Mouse (Mus musculus) lung, postnatal 10 days (tissue): ENCODE measurements around the gene Atg14.
A peak's percentile ranks its signal among the peaks of the same experiment; 100 is the strongest.
"Not testable (repeated sequence)": the region's sequence is repeated elsewhere in the genome, so short reads cannot be mapped to it uniquely, and the experiment has no call there.

Experiments used
- DNase-seq: peaks from one replicate; pipeline ENCODE4 v3.0.0; 2021

Atg14 gene

DNA sequence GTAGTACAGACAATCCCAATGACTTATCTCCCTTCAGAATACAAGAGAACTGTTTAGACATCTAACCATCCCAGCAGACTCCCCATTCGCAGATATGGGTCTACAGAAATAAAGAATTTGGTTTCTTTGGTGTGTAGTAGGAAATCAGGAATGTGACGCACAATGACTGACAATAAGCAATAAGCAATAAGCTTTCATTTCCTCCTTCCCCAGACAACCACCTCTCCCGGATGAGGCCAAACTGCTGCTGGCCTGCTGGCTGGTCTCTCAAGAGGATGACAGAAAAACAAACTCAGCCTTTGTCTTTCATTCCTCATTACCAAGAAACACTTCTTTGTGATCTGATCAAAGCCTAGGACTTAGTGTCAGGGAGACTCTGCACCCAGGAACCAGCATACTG, 28.2 kb downstream of the Atg14 start:
- DNase-seq, result no peak

- DNase-seq, result no peak
Measured at GRCm38 (mm10) chr14:47541325-47541948, 29.0 kb downstream of the Atg14 start.

DNA sequence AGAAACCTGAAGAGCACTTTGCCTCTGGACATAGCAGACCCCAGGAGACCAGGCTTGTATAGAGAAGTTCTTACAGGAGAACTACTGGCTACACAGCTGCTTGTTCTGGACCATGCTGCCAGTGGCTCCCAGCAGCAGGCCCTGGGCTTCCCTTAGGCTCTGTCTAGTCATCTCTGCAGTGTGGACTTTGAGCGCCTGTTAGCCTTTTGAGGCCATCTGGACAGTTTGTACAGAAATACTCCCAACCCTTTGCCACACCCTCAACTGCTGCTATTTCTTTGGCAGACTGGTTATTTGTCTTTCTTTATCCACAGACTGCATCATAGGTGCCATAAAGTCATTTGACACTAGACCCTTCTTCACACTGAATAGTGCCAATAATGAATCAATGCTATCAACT, 35.4 kb downstream of the Atg14 start:
- DNase-seq, result no peak

DNA sequence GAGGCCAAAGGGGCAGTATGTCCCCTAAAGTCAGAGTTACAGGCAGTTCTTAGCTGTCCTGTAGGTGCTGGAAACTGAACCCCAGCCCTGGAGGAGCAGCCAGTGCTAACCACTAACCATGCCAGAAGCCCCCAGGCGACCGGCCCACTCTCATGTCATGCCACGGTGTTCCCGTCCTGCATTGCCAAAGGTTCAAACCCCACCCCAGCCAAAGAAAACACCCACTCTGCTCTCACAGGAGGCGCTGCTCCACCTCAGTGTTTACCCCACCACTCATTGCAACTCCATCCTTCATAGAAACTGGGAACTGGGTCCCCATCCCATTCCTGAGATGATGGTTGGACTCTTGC, 36.3 kb downstream of the Atg14 start:
- peak; percentile 7 for DNase-seq

DNA sequence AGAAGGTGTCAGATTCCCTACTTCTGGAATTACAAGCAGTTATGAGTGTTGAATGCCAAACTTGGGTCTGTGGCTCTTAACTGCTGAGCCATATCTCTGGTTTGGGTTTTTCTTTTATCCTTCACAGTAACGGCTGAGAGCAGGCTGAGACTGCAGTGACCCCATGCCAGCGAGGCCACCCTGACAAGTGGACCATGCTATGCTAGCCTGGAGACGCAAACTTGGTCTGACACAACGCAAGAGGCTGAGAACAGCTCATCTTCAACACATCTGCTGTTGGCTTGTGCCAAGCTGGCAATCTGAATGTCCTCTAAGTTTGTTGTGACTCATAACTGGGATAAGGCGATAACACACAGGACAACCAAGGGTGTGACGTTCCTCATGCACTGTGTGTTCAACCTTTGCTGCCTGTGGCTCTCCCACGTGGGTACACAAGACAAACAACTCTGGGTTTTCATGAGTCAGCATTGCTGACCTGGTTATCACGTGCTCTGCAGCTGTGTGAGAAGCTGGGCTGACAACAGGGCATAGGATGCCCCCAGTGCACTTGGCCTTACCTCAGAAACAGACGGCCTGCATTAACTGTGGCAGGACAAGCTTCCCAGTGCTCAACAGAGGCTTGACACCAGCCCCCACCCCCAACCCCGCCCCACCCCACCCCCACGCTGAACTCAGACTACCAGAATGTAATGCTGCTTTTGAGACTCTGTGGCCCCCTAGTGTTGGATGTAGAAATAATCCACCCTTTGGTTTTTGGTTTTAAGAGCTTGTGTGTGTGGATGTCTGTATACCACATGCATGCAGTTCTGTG, 36.9 kb downstream of the Atg14 start:
- peak; percentile 68 for DNase-seq

DNA sequence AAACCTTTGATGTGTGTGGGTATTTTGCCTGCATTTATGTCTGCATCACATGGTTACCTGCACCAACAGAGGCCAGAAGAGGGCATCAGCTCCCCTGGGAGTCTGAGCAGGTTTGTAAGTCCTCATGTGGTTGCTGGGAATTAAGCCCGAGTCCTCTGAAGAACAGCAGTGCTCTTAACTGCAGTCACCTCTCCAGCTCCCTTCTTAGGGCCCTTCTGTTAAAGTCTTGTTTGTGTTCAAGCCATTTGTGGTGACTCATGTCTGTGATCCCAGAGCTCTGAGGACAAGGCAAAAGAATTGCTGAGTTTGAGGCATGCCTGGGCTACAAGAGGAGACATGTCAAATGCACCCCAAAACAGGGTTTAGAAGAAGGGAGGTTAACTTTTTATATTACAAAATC, 38.0 kb downstream of the Atg14 start:
- DNase-seq, result no peak

DNA sequence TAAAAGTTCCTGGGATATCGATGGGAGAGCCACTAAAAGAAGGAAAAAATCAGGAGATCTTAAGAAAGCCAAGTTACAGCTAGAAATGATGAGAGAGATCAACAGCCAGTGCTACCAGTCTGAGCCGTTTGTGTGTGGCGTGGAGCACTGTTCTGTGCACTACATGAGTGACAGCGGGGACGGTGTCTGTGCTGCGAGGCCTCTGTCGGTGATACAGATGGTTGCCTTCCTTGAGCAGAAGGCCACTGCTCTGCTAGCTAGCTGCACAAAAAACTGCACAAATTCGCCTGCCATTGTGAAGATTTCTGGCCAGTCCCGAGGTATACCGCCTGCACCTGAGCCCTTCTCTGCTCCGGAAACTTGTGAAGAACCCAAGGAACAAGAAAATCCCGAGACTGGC, 40.9 kb downstream of the Atg14 start:
- not testable (repeated sequence) for DNase-seq

DNA sequence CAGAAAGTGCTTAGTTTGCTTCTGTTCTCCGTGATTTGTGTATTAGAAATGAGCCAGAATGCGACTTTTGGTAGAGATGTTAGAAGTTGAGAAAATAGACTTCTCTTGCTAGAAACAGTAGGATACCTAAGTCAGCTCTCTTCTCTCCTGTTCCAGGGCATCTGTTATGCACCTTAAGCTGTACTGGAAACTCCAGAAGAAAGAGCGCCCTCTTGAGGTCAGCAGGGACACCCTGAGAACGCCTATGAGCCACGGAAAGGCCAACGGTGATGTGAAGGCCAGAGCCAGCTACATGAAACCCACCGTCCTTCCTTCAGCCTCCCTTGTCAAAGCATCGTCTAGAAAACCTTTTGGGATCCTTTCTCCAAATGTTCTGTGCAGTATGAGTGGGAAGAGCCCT, 41.4 kb downstream of the Atg14 start:
- DNase-seq, result peak; percentile 76

- DNase-seq, result no peak
Measured at GRCm38 (mm10) chr14:47528293-47528692, 42.2 kb downstream of the Atg14 start.

- no peak for DNase-seq
Measured at GRCm38 (mm10) chr14:47527833-47528232, 42.6 kb downstream of the Atg14 start.

- no peak for DNase-seq
Measured at GRCm38 (mm10) chr14:47525861-47526260, 44.6 kb downstream of the Atg14 start.

DNA sequence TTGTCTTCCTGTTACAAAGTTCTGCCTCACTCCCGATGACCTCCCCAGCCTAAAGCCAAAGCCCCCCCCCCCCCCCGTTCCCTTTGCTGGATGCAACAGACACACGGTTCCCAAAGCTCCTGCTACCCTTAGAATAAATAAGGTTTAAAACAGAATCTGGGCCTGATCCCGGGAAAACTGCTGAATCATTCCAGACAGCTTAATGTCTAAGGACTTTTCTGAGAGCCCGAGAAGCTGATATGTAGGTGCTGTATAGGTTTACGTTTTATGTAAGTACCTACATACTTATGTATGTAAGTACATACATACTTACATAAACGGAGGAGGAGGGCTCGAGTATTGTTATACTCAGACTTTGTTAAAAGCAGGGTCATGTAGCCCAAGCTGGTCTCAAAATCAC, 45.1 kb downstream of the Atg14 start:
- DNase-seq, result no peak

DNA sequence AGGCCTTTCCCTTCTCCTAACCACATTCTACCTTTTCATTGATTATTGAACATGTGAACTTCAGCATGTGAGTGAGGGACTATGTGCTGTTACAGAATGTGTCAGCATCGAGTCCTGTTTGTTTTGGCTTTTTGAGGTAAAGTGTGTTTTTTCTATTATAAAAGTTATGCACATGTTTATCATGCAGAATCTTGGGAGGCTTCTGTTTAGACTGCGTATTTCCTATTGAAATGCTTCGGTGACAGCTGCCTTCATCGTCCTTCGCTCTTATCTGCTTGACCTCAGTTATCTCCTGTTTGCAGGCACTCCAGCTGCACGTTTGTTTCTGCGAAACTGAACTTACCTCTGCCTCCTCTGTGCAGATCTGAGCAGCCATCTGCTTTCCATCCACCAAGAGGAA, 48.1 kb downstream of the Atg14 start:
- no peak for DNase-seq

DNA sequence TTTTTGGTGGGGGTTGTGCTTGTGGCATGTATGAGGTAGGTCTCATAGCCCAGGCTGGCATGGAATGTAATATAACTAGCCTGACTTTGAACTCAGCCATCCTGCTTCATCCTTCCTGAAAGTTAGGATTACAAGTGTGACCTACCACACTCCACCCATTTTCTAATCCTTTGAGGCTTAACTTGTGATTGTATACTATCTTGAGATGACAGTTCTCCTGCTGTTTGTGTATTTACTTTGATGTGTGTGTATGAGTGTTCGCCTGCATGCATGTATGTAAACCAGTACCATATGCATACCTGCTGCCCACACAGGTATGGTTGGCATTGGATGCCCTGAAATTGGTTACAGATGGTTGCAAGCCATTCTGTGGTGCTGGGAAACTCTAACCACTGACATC, 48.8 kb downstream of the Atg14 start:
- no peak for DNase-seq

GRCm38 (mm10) chr14:47520751-47521449, 49.5 kb downstream of the Atg14 start:
- DNase-seq, result no peak

DNA sequence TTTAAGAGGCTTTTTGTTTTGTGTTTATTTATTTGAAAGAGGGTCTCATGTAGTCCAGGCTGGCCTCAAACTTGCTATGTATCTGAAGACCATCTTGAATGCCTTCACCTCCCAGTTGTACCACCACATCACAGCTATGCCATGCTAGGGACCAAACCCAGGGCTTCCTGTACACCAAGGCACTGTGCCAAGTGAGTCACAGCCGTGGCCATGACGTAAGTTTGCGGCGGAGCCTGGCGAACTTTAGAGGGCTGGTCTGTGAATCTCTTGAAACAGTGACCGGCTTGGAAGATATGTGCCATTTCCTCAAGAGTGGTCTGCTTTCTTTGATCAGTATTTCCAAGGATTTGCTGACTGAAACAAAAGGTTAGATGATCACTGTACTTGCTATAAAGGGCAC, 51.8 kb downstream of the Atg14 start:
- peak; percentile 65 for DNase-seq

DNA sequence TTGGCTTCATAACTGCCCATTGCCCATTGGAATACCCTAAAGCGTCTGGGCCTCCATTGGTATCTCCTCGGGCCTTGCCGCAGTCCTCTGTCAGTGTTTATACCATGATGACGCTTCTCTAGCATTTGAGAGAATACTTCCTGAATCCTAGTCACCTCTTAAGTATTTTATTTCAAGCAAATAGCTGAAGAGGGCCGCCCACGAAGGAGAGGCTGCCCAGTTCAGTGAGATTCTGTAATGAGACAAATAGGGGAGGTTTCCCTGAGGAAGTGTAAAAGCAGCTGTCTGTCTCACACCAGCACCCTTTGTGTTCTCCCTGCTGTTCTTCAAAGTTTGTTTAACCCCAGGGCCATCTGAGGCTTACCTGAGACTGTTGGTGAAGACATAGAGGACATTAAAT, 53.7 kb downstream of the Atg14 start:
- no peak for DNase-seq

GRCm38 (mm10) chr14:47515636-47516035, 54.8 kb downstream of the Atg14 start:
- DNase-seq, result peak; percentile 18

GRCm38 (mm10) chr14:47514816-47515453, 55.5 kb downstream of the Atg14 start:
- peak; percentile 73 for DNase-seq

DNA sequence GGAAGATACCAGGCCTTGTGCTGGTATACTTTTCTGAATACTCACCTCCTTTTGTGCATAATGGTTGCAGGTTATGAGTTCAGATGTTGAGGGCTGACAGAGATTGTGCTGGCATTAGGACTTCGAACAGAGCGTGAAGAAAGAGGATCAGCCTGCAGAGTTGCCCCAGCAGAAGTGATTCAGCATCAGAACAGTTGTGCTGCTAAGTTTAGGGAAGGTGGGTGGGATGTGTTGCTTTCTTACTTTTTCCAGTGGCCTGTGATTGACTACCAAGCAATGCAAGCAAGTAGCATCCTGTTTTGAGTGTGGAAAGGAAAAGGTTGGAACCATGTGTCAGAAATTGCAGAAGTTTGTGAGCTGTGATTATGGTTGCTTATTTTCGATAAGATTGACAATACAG, 56.8 kb downstream of the Atg14 start:
- no peak for DNase-seq

- DNase-seq, result no peak
Measured at GRCm38 (mm10) chr14:47510244-47510643, 60.2 kb downstream of the Atg14 start.

GRCm38 (mm10) chr14:47508035-47508434, 62.4 kb downstream of the Atg14 start:
- DNase-seq, result no peak

GRCm38 (mm10) chr14:47506676-47507075, 63.8 kb downstream of the Atg14 start:
- DNase-seq, result no peak

GRCm38 (mm10) chr14:47504036-47504435, 66.4 kb downstream of the Atg14 start:
- DNase-seq, result peak; percentile 39
